Mouse (Mus musculus) C2C12 (cell line): ENCODE measurements around the gene Chl1.

ENCODE experiments used
- CEBPB ChIP-seq: IDR thresholded peaks from one replicate; pipeline ENCODE4 v1.6.1; 2011; ENCODE audit warnings: low read depth, mild to moderate bottlenecking, control low read depth, moderate library complexity
- CTCF ChIP-seq: IDR thresholded peaks from one replicate; pipeline ENCODE4 v1.5.1; 2011; ENCODE audit not compliant: control insufficient read depth, insufficient read depth, insufficient read length
- MAX ChIP-seq: IDR thresholded peaks from one replicate; pipeline ENCODE4 v1.6.1; 2011; ENCODE audit warnings: mild to moderate bottlenecking, control low read depth
- MYOD1 ChIP-seq: IDR thresholded peaks from one replicate; pipeline ENCODE4 v1.6.1; 2011; ENCODE audit warnings: low read depth; ENCODE audit not compliant: control insufficient read depth, insufficient read length
- MYOG ChIP-seq: IDR thresholded peaks from one replicate; pipeline ENCODE4 v1.6.1; 2011; ENCODE audit not compliant: control insufficient read depth, insufficient read length; ENCODE audit errors: extremely low read depth

- TF ChIP-seq CTCF, result no peak
- TF ChIP-seq MAX, result no peak
- TF ChIP-seq MYOD1, result no peak
- TF ChIP-seq CEBPB, result no peak
- no peak for TF ChIP-seq MYOG
Observed at GRCm38 (mm10) chr6:103615924-103616602, 105.7 kb downstream of the Chl1 start.
